In genomic region chr19:47561996-47562441, GRCm38 (mm10) we compare ENCODE assay signal across 14 mouse cellular contexts. TPM values are rescaled to one million over a fixed set of nuclear protein-coding genes. Genes with fewer than 3 reads are reported as not detected.
A peak's percentile ranks its signal among the peaks of the same experiment; 100 is the strongest.
DNase-seq lines count a peak whose midpoint lies in the region; ATAC-seq and TF ChIP-seq lines count a peak whose summit lies in the region.
"Had no signal": no experiment of that assay in that cellular context is flagged by ENCODE, and none has a peak within 500 bp of the region (broad histone marks: within the 10 kb centered on the region; RNA-seq: fewer than 3 reads in every experiment).

No protein-coding gene starts in this region.

- no peak for TF ChIP-seq POLR2A in bone marrow macrophage, adult 2 months (IDR thresholded peaks at IDR 0.05; ENCODE audit: borderline replicate concordance, low read depth, low read length)

- no peak overlapping the region for H3K4me2 ChIP-seq in intestine, embryonic 16.5 days (ENCODE audit: low read depth, low read length)
- no peak overlapping the region for H3K4me2 ChIP-seq in forebrain, embryonic 12.5 days
- H3K4me2 ChIP-seq: hindbrain, embryonic 14.5 days; liver, embryonic 13.5 days had no signal

- no peak for TF ChIP-seq CTCF in bone marrow macrophage, adult 2 months (IDR thresholded peaks at IDR 0.05; ENCODE audit: low read depth, low read length)

- H3K36me3 ChIP-seq in intestine, embryonic 16.5 days (ENCODE audit: control insufficient read depth, insufficient read depth, low read length): no peaks in the 10 kb centered on the region
- no peaks in the 10 kb centered on the region for H3K36me3 ChIP-seq in forebrain, embryonic 12.5 days (replicated peaks)
- H3K36me3 ChIP-seq: liver, embryonic 13.5 days had no signal

- peak overlapping the region; percentile 54 for H3K27ac ChIP-seq in bone marrow macrophage, adult 2 months (ENCODE audit: insufficient read depth, low read depth, low read length)
- H3K27ac ChIP-seq in intestine, embryonic 16.5 days (ENCODE audit: low read length): peak overlapping the region; percentile 83
- no peak overlapping the region for H3K27ac ChIP-seq in forebrain, embryonic 12.5 days
- H3K27ac ChIP-seq: hindbrain, embryonic 14.5 days; liver, embryonic 13.5 days had no signal

- ATAC-seq in intestine, embryonic 16.5 days: peak; percentile 86
- 0 out of 2 replicates have a peak, but pooled peaks have one; percentile 24 for ATAC-seq in megakaryocyte progenitor cell, adult 5-6 weeks (replicated peaks; ENCODE audit: poor library complexity)
- ATAC-seq in forebrain, embryonic 12.5 days (ENCODE audit: low FRiP score): no peak
- ATAC-seq in megakaryocyte-erythroid progenitor cell, adult 5-6 weeks (replicated peaks; ENCODE audit: low FRiP score, low TSS enrichment, poor library complexity, severe bottlenecking): no peak
- ATAC-seq: CD4-positive, CD25-positive, alpha-beta regulatory T cell, adult 4 months; forebrain, embryonic 16.5 days had no signal

- no peaks in the 10 kb centered on the region for H3K27me3 ChIP-seq in intestine, embryonic 16.5 days (replicated peaks; ENCODE audit: control insufficient read depth, insufficient read depth, low read length)
- peaks cover 17% of the 10 kb centered on the region for H3K27me3 ChIP-seq in forebrain, embryonic 12.5 days
- H3K27me3 ChIP-seq: liver, embryonic 13.5 days had no signal

- 25% methylated on average over 5 of the region's 5 CpGs for WGBS in intestine, embryonic 16.5 days
- WGBS in forebrain, embryonic 12.5 days: 76% methylated on average over 5 of the region's 5 CpGs

- no peak overlapping the region for H3K9ac ChIP-seq in intestine, embryonic 16.5 days (ENCODE audit: low read depth, low read length)
- no peak overlapping the region for H3K9ac ChIP-seq in forebrain, embryonic 12.5 days
- H3K9ac ChIP-seq: hindbrain, embryonic 14.5 days; liver, embryonic 13.5 days had no signal

- DNase-seq in heart, adult 8-10 months (ENCODE audit: low spot score): peak; percentile 67
- no peak for DNase-seq in heart, postnatal 36 days
- no peak for DNase-seq in left cerebral cortex, adult 11 months (ENCODE audit: low spot score)
- DNase-seq: cerebellum, adult 8-10 months; liver, embryonic 13.5 days; thymus, postnatal 36 days had no signal

- intact Hi-C loops in heart, postnatal 36 days (cut with DNase I): no loop called here

- H3K4me3 ChIP-seq in bone marrow macrophage, adult 2 months (ENCODE audit: insufficient read depth, low read length): no peak overlapping the region
- H3K4me3 ChIP-seq in intestine, embryonic 16.5 days (ENCODE audit: low read length): no peak overlapping the region
- H3K4me3 ChIP-seq in forebrain, embryonic 12.5 days (replicated peaks): no peak overlapping the region
- H3K4me3 ChIP-seq: liver, embryonic 13.5 days had no signal

- H3K4me1 ChIP-seq in bone marrow macrophage, adult 2 months (ENCODE audit: control insufficient read depth, insufficient read depth, low read length): peaks cover 5% of the 10 kb centered on the region
- H3K4me1 ChIP-seq in intestine, embryonic 16.5 days (ENCODE audit: control insufficient read depth, insufficient read depth, low read length): peaks cover 33% of the 10 kb centered on the region
- peaks cover 30% of the 10 kb centered on the region for H3K4me1 ChIP-seq in forebrain, embryonic 12.5 days

- H3K9me3 ChIP-seq in intestine, embryonic 16.5 days (ENCODE audit: control insufficient read depth, low read length): no peaks in the 10 kb centered on the region
- no peaks in the 10 kb centered on the region for H3K9me3 ChIP-seq in forebrain, embryonic 12.5 days
- H3K9me3 ChIP-seq: liver, embryonic 13.5 days had no signal

RNA-seq across cellular contexts. Expression of gene Slk, which starts 17.5 kb away (rescaled TPM):
- 10 to 100 TPM; 77.7 to 95.0 (median 87.7) TPM for total RNA-seq in heart, adult 8-10 months (2022)
- 10 to 100 TPM; 91.4 to 94.4 TPM for total RNA-seq in heart, postnatal 36 days (2021)
- polyA plus RNA-seq in bone marrow macrophage, adult 2 months (2012; ENCODE audit: insufficient read depth, insufficient read length, missing spikeins): 79.6 and 88.5 TPM in 2 replicates
- polyA plus RNA-seq in intestine, embryonic 16.5 days (2015; fragmentation: Nextera tagmentation; extraction: Ambion mirVana): 9.0 and 10.1 TPM in 2 replicates
- 85.9 and 109 TPM in 2 replicates for total RNA-seq in megakaryocyte progenitor cell, adult 5-6 weeks (2015)
- 143 and 168 TPM in 2 replicates for total RNA-seq in megakaryocyte progenitor cell, adult 5-6 weeks (2017)
- 10.1 and 12.1 TPM in 2 replicates for polyA plus RNA-seq in forebrain, embryonic 12.5 days (2016; fragmentation: Nextera tagmentation; extraction: Ambion mirVana)
- total RNA-seq in megakaryocyte-erythroid progenitor cell, adult 5-6 weeks (2014; fragmentation: Nextera tagmentation): 101 and 110 TPM in 2 replicates
- 164 and 206 TPM in 2 replicates for total RNA-seq in megakaryocyte-erythroid progenitor cell, adult 5-6 weeks (2017)

RNA-seq across cellular contexts. Expression of gene Stn1, which starts 24.7 kb away (rescaled TPM):
- total RNA-seq in heart, adult 8-10 months (2022): 10 to 100 TPM; 19.3 to 22.2 (median 20.0) TPM
- total RNA-seq in heart, postnatal 36 days (2021): 10 to 100 TPM; 18.0 to 19.8 TPM
- 20.6 and 22.5 TPM in 2 replicates for polyA plus RNA-seq in bone marrow macrophage, adult 2 months (2012; ENCODE audit: insufficient read depth, insufficient read length, missing spikeins)
- 39.2 and 43.9 TPM in 2 replicates for polyA plus RNA-seq in intestine, embryonic 16.5 days (2015; fragmentation: Nextera tagmentation; extraction: Ambion mirVana)
- total RNA-seq in megakaryocyte progenitor cell, adult 5-6 weeks (2015): 5.3 and 7.7 TPM in 2 replicates
- total RNA-seq in megakaryocyte progenitor cell, adult 5-6 weeks (2017): 5.6 and 6.0 TPM in 2 replicates
- polyA plus RNA-seq in forebrain, embryonic 12.5 days (2016; fragmentation: Nextera tagmentation; extraction: Ambion mirVana): 37.2 and 45.3 TPM in 2 replicates
- total RNA-seq in megakaryocyte-erythroid progenitor cell, adult 5-6 weeks (2014; fragmentation: Nextera tagmentation): 10.3 and 15.3 TPM in 2 replicates
- total RNA-seq in megakaryocyte-erythroid progenitor cell, adult 5-6 weeks (2017): 12.3 and 19.9 TPM in 2 replicates

Comparison
In these comparisons a context has a peak if more than half of its experiments do, and no peak if none do; other contexts are left out.
1. ATAC-seq: peak in intestine, embryonic 16.5 days (single experiment) and megakaryocyte progenitor cell, adult 5-6 weeks (single experiment); none in forebrain, embryonic 12.5 days (single experiment) and megakaryocyte-erythroid progenitor cell, adult 5-6 weeks (single experiment).